Mouse (Mus musculus): Measurements from ENCODE around the gene Fkbp9. TPM values are rescaled to one million over a fixed set of nuclear protein-coding genes. Genes with fewer than 3 reads are reported as not detected.
A peak's percentile ranks its signal among the peaks of the same experiment; 100 is the strongest.

Fkbp9 gene
- polyA plus RNA-seq, 1 experiment from 2014 or later: 55.4 TPM

GRCm38 (mm10) chr6:56797311-56798151 lies 34.3 kb upstream of the Fkbp9 start, which contains the start of gene Kbtbd2:
TSS of gene Kbtbd2 (minus strand) at chr6:56797813.
- Histone ChIP-seq H3K27me3 (ENCODE audit: control insufficient read depth, insufficient read depth, low read length) (no peaks in the 10 kb centered on the region), H3K9me3 (ENCODE audit: control insufficient read depth, low read length) (no peaks in the 10 kb centered on the region), H3K4me2 (replicated peaks; ENCODE audit: low read depth, low read length) (peak within 1 kb of the TSS; percentile 61), H3K27ac (ENCODE audit: low read depth, low read length) (peak within 1 kb of the TSS; percentile 99), H3K4me3 (ENCODE audit: low read depth, low read length) (peak within 1 kb of the TSS; percentile 61), H3K36me3 (ENCODE audit: control insufficient read depth, insufficient read depth, low read length) (no peaks in the 10 kb centered on the region), H3K4me1 (replicated peaks; ENCODE audit: control insufficient read depth, insufficient read depth, low read length) (no peaks in the 10 kb centered on the region; the same call in 1 of the 2 replicates), H3K9ac (ENCODE audit: low read depth, low read length) (peak within 1 kb of the TSS; percentile 94)
- WGBS: under 1% methylated on average over 77 of the region's 98 CpGs
- DNase-seq (ENCODE audit: low spot score) (peak; percentile 94), ATAC-seq (ENCODE audit: low FRiP score) (peak; percentile 97)

GRCm38 (mm10) chr6:56798152-56798465 lies 33.8 kb upstream of the Fkbp9 start:
- Histone ChIP-seq H3K9me3 (ENCODE audit: control insufficient read depth, low read length) (no peaks in the 10 kb centered on the region), H3K9ac (ENCODE audit: low read depth, low read length) (peak overlapping the region; percentile 94), H3K27ac (ENCODE audit: low read depth, low read length) (peak overlapping the region; percentile 99), H3K4me2 (replicated peaks; ENCODE audit: low read depth, low read length) (peak overlapping the region; percentile 61), H3K36me3 (ENCODE audit: control insufficient read depth, insufficient read depth, low read length) (no peaks in the 10 kb centered on the region), H3K4me1 (replicated peaks; ENCODE audit: control insufficient read depth, insufficient read depth, low read length) (no peaks in the 10 kb centered on the region; the same call in 1 of the 2 replicates), H3K4me3 (ENCODE audit: low read depth, low read length) (peak overlapping the region; percentile 61), H3K27me3 (ENCODE audit: control insufficient read depth, insufficient read depth, low read length) (no peaks in the 10 kb centered on the region)
- 20% methylated on average over 8 of the region's 8 CpGs for WGBS
- ATAC-seq (ENCODE audit: low FRiP score): no peak
- no peak for DNase-seq (ENCODE audit: low spot score)

GRCm38 (mm10) chr6:56805026-56805425 lies 26.8 kb upstream of the Fkbp9 start:
- WGBS: 92% methylated on average over 4 of the region's 4 CpGs
- DNase-seq (ENCODE audit: low spot score) (no peak), ATAC-seq (ENCODE audit: low FRiP score) (no peak)
- Histone ChIP-seq H3K4me2 (replicated peaks; ENCODE audit: low read depth, low read length) (no peak overlapping the region), H3K27me3 (ENCODE audit: control insufficient read depth, insufficient read depth, low read length) (no peaks in the 10 kb centered on the region), H3K36me3 (ENCODE audit: control insufficient read depth, insufficient read depth, low read length) (no peaks in the 10 kb centered on the region), H3K9me3 (ENCODE audit: control insufficient read depth, low read length) (no peaks in the 10 kb centered on the region), H3K27ac (ENCODE audit: low read depth, low read length) (no peak overlapping the region), H3K4me3 (ENCODE audit: low read depth, low read length) (no peak overlapping the region), H3K9ac (ENCODE audit: low read depth, low read length) (no peak overlapping the region), H3K4me1 (replicated peaks; ENCODE audit: control insufficient read depth, insufficient read depth, low read length) (no peaks in the 10 kb centered on the region)

DNA sequence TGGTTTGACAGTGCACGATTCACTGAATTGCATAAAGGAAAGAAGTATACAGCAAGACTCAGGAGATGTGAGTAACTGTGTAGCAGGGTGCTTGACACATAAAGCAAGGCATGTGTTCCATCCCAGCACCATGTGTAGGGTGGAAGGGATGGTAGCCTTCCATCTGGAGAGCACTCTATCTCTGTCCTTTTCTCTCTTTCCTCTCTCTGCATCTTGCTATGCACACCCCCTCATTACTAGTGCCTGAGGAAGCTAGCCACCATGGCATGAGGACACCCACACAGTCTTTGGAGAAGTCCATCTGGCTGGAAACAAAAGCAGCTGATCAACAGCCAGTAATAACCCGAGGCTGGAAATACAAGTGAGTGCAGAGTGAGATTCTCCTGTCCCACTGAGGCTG lies 25.7 kb upstream of the Fkbp9 start:
- Histone ChIP-seq H3K9me3 (ENCODE audit: control insufficient read depth, low read length) (no peaks in the 10 kb centered on the region), H3K27ac (ENCODE audit: low read depth, low read length) (no peak overlapping the region), H3K27me3 (ENCODE audit: control insufficient read depth, insufficient read depth, low read length) (no peaks in the 10 kb centered on the region), H3K4me3 (ENCODE audit: low read depth, low read length) (no peak overlapping the region), H3K9ac (ENCODE audit: low read depth, low read length) (no peak overlapping the region), H3K36me3 (ENCODE audit: control insufficient read depth, insufficient read depth, low read length) (no peaks in the 10 kb centered on the region), H3K4me1 (replicated peaks; ENCODE audit: control insufficient read depth, insufficient read depth, low read length) (no peaks in the 10 kb centered on the region), H3K4me2 (replicated peaks; ENCODE audit: low read depth, low read length) (no peak overlapping the region)
- DNase-seq (ENCODE audit: low spot score): no peak
- 75% methylated on average over 2 of the region's 2 CpGs for WGBS
- ATAC-seq (ENCODE audit: low FRiP score): no peak

DNA sequence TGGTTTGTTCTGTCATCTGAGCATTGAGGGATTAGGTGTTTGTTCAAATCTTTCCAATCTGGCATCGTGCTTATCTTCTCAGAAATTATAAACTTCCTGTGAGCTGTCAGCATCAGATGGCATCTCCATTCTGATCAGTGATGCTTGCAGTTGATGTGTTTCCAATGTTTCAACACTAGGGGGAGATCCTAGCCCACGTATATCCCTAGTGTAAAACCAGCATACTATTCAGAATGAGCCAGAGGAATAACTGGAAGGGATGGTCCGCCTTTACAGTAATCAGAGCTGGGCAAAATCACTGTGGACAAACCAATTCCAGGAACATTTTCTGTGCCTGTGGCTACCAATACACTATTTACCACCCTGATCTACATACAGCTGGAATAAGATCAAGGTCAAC lies 23.2 kb upstream of the Fkbp9 start:
- Histone ChIP-seq H3K36me3 (ENCODE audit: control insufficient read depth, insufficient read depth, low read length) (no peaks in the 10 kb centered on the region), H3K4me3 (ENCODE audit: low read depth, low read length) (no peak overlapping the region), H3K27me3 (ENCODE audit: control insufficient read depth, insufficient read depth, low read length) (no peaks in the 10 kb centered on the region), H3K4me1 (replicated peaks; ENCODE audit: control insufficient read depth, insufficient read depth, low read length) (no peaks in the 10 kb centered on the region), H3K4me2 (replicated peaks; ENCODE audit: low read depth, low read length) (no peak overlapping the region), H3K27ac (ENCODE audit: low read depth, low read length) (no peak overlapping the region), H3K9ac (ENCODE audit: low read depth, low read length) (no peak overlapping the region), H3K9me3 (ENCODE audit: control insufficient read depth, low read length) (no peaks in the 10 kb centered on the region)
- WGBS: 16% methylated on average over 3 of the region's 3 CpGs
- peak; percentile 83 for ATAC-seq (ENCODE audit: low FRiP score)
- peak; percentile 53 for DNase-seq (ENCODE audit: low spot score)

GRCm38 (mm10) chr6:56813332-56813731 lies 18.5 kb upstream of the Fkbp9 start:
- no peak overlapping the region for H3K9ac ChIP-seq (ENCODE audit: low read depth, low read length)
- H3K9me3 ChIP-seq (ENCODE audit: control insufficient read depth, low read length): no peaks in the 10 kb centered on the region
- no peak overlapping the region for H3K4me3 ChIP-seq (ENCODE audit: low read depth, low read length)
- ATAC-seq (ENCODE audit: low FRiP score) (no peak), DNase-seq (ENCODE audit: low spot score) (no peak)
- no peaks in the 10 kb centered on the region for H3K4me1 ChIP-seq (replicated peaks; ENCODE audit: control insufficient read depth, insufficient read depth, low read length)
- WGBS: 48% methylated on average over 2 of the region's 2 CpGs
- no peak overlapping the region for H3K4me2 ChIP-seq (replicated peaks; ENCODE audit: low read depth, low read length)
- H3K27ac ChIP-seq (ENCODE audit: low read depth, low read length): no peak overlapping the region
- H3K27me3 ChIP-seq (ENCODE audit: control insufficient read depth, insufficient read depth, low read length): no peaks in the 10 kb centered on the region
- H3K36me3 ChIP-seq (ENCODE audit: control insufficient read depth, insufficient read depth, low read length): no peaks in the 10 kb centered on the region

GRCm38 (mm10) chr6:56818436-56819123 lies 13.3 kb upstream of the Fkbp9 start:
- no peaks in the 10 kb centered on the region for H3K9me3 ChIP-seq (ENCODE audit: control insufficient read depth, low read length)
- H3K4me3 ChIP-seq (ENCODE audit: low read depth, low read length): no peak overlapping the region
- H3K27ac ChIP-seq (ENCODE audit: low read depth, low read length): no peak overlapping the region
- H3K4me1 ChIP-seq (replicated peaks; ENCODE audit: control insufficient read depth, insufficient read depth, low read length): no peaks in the 10 kb centered on the region
- WGBS: 77% methylated on average over 5 of the region's 5 CpGs
- H3K9ac ChIP-seq (ENCODE audit: low read depth, low read length): no peak overlapping the region
- ATAC-seq (ENCODE audit: low FRiP score) (no peak), DNase-seq (ENCODE audit: low spot score) (no peak)
- H3K27me3 ChIP-seq (ENCODE audit: control insufficient read depth, insufficient read depth, low read length): no peaks in the 10 kb centered on the region
- no peaks in the 10 kb centered on the region for H3K36me3 ChIP-seq (ENCODE audit: control insufficient read depth, insufficient read depth, low read length)
- no peak overlapping the region for H3K4me2 ChIP-seq (replicated peaks; ENCODE audit: low read depth, low read length)

GRCm38 (mm10) chr6:56819124-56819487 lies 12.8 kb upstream of the Fkbp9 start:
- no peaks in the 10 kb centered on the region for H3K9me3 ChIP-seq (ENCODE audit: control insufficient read depth, low read length)
- no peak overlapping the region for H3K4me3 ChIP-seq (ENCODE audit: low read depth, low read length)
- DNase-seq (ENCODE audit: low spot score) (no peak), ATAC-seq (ENCODE audit: low FRiP score) (no peak)
- H3K27me3 ChIP-seq (ENCODE audit: control insufficient read depth, insufficient read depth, low read length): no peaks in the 10 kb centered on the region
- H3K27ac ChIP-seq (ENCODE audit: low read depth, low read length): no peak overlapping the region
- no peak overlapping the region for H3K9ac ChIP-seq (ENCODE audit: low read depth, low read length)
- 84% methylated on average over 2 of the region's 2 CpGs for WGBS
- no peaks in the 10 kb centered on the region for H3K36me3 ChIP-seq (ENCODE audit: control insufficient read depth, insufficient read depth, low read length)
- H3K4me2 ChIP-seq (replicated peaks; ENCODE audit: low read depth, low read length): no peak overlapping the region
- no peaks in the 10 kb centered on the region for H3K4me1 ChIP-seq (replicated peaks; ENCODE audit: control insufficient read depth, insufficient read depth, low read length)

DNA sequence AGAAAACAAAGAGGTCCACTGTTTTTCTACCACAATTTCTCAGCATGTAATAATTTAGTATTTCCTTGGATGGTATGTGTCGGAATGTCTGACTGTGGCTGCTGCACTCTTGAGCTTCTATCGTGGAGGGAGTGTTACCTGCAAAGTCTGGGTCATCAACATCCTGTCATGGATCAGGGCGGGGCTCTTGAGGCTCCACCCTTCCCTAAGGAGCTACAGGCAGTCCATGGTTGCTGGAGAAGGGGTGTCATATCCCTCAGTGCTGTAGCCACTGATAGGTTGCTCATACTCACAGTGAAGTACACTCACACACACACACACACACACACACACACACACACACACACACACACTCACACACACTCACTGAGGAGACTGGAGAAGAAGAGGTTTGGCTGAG lies 6.2 kb upstream of the Fkbp9 start:
- no peak overlapping the region for H3K4me3 ChIP-seq (ENCODE audit: low read depth, low read length)
- no peaks in the 10 kb centered on the region for H3K4me1 ChIP-seq (replicated peaks; ENCODE audit: control insufficient read depth, insufficient read depth, low read length)
- H3K9me3 ChIP-seq (ENCODE audit: control insufficient read depth, low read length): no peaks in the 10 kb centered on the region

More for the DNA sequence above, 6.2 kb upstream of the Fkbp9 start:
- Histone ChIP-seq H3K4me2 (replicated peaks; ENCODE audit: low read depth, low read length) (no peak overlapping the region), H3K27me3 (ENCODE audit: control insufficient read depth, insufficient read depth, low read length) (no peaks in the 10 kb centered on the region; the same call in 1 of the 2 replicates), H3K9ac (ENCODE audit: low read depth, low read length) (no peak overlapping the region), H3K36me3 (ENCODE audit: control insufficient read depth, insufficient read depth, low read length) (no peaks in the 10 kb centered on the region), H3K27ac (ENCODE audit: low read depth, low read length) (no peak overlapping the region)
- DNase-seq (ENCODE audit: low spot score) (no peak), ATAC-seq (ENCODE audit: low FRiP score) (no peak)
- 60% methylated on average over 3 of the region's 3 CpGs for WGBS

Data from hindbrain, embryonic 11.5 days (tissue).